Mouse (Mus musculus): ENCODE results near the gene Ctrl.

GRCm38 (mm10) chr8:105897801-105898480 lies 35.7 kb downstream of the Ctrl start:
- TF ChIP-seq CTCF (IDR thresholded peaks at IDR 0.05; ENCODE audit: low read depth) (no peak), EP300 (IDR thresholded peaks at IDR 0.05; ENCODE audit: low read depth) (no peak)

Measured in liver, embryonic 14.5 days (tissue).